12 mouse cellular contexts compared by ENCODE assay signal in the genomic region with DNA sequence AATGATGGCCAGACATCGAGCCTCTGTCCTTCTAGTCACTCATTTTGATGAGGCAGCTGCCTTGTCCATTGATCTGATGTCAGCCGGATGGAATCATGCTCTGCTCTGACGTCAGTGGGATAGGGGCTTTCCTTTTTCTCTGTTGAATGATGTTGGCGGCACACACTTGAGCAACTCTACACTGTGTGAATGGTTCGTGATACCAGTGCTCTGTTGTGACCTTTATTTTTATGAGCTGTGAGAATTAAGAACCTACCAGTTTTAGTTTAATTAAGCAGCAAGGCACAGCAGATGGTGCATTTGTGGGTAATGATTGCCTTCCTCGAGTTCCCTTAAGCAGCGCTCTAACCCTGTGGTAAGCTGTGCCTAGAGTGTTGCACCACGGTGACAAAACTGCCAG.
"Had no signal": no experiment of that assay in that cellular context is flagged by ENCODE, and none has a peak within 500 bp of the region (broad histone marks: within the 10 kb centered on the region; RNA-seq: fewer than 3 reads in every experiment).

No protein-coding gene starts in this region.

- H3K36me3 ChIP-seq: limb, embryonic 13.5 days; midbrain, embryonic 10.5 days; stomach, embryonic 15.5 days had no signal

- H3K4me3 ChIP-seq: limb, embryonic 13.5 days; midbrain, embryonic 10.5 days; stomach, embryonic 15.5 days had no signal

- H3K9me3 ChIP-seq: limb, embryonic 13.5 days; midbrain, embryonic 10.5 days; stomach, embryonic 15.5 days had no signal

- H3K27me3 ChIP-seq: stomach, embryonic 15.5 days had no signal

- H3K27ac ChIP-seq: limb, embryonic 13.5 days; liver, embryonic 14.5 days; midbrain, embryonic 10.5 days; stomach, embryonic 15.5 days had no signal

- ATAC-seq: midbrain, embryonic 16.5 days had no signal

- H3K9ac ChIP-seq: limb, embryonic 13.5 days; liver, embryonic 14.5 days; stomach, embryonic 15.5 days had no signal

- DNase-seq: kidney, adult 8-10 months; kidney, postnatal 25 days; left cerebral cortex, postnatal 4 days; lung, adult 18-20 months; lung, postnatal 36 days; right cerebral cortex, postnatal 4 days; thymus, postnatal 36 days had no signal

- H3K4me2 ChIP-seq: limb, embryonic 13.5 days; stomach, embryonic 15.5 days had no signal
